Mouse (Mus musculus): ENCODE results near the gene Camkmt.

Gene Camkmt

DNA sequence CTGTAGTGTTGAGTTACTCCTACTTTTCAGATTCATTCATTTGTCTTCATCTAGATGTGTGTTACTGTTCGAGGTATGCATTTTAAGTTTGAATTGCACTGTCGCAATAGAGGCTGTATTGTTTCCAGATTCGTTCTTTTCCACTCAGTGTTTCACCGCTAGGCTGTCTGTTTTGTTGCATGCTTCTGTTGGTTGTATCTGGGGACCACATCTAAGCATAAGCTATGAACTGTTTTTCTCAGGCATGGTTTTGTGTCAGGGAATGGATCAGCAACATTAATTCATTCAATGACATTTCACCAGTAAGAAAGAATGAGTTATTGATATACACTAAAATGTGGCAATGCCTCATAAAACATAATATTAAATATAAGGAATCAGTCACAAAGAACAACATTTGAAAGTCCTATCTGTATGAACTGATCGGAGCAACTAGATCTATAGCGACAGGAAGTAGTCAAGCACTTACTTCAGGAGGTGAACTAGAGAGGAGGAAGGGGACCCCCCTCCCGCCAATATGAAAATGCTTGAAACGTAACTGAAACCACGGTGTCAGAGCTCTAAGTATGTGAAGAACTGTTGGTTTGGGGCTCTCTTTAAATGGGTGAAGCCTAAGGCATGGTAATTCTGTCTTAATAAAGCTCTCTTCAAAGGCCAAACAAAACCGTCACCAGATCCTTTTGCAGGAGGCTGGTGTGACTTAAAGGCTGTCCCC is 80.3 kb downstream of the Camkmt start:
- in situ Hi-C loops (cut with MboI), result no loop called here

DNA sequence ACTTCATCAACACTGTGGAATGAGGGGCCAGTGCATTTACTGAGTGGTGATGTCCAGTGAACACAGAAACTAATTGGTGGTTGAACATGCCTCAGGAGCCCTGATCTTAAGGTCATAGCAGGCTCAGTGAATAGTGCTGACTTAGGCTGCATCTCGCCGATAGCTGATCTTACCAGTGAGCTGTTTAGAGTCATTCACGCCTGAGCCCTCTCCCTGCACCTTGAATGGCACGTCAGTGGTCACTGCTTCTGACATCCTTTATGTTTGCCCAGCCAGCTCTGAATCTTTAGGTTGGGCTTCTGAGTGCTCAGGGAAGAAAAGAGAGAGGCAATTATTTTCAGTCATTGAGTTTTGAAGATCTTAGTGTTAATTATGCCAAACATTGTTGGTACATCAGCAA is 81.6 kb downstream of the Camkmt start:
- in situ Hi-C loops (cut with MboI), result no loop called here

DNA sequence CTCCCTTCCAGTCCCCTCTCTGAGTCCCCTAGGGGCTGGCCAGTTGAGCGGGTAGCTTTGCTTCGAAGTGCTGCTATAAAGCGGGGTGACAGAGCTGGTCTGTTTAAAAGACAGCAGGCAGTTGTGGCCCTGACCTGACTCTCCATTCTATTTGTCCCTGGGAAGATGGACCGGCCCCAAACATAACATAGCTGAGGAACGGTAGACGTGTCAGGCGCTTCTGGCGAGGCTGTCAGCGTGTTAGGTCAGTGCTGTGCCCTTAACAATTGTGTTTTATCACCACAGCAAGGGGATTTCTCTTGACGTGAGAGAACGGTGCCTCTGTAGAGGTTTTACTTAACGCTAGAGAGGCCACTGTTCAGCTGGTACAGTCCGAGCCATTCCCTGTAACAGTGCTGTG is 86.9 kb downstream of the Camkmt start:
- in situ Hi-C loops (cut with MboI), result loop anchor here (25.0 kb wide), 1 partner anchor 460 kb away; no protein-coding TSS in a partner anchor

DNA sequence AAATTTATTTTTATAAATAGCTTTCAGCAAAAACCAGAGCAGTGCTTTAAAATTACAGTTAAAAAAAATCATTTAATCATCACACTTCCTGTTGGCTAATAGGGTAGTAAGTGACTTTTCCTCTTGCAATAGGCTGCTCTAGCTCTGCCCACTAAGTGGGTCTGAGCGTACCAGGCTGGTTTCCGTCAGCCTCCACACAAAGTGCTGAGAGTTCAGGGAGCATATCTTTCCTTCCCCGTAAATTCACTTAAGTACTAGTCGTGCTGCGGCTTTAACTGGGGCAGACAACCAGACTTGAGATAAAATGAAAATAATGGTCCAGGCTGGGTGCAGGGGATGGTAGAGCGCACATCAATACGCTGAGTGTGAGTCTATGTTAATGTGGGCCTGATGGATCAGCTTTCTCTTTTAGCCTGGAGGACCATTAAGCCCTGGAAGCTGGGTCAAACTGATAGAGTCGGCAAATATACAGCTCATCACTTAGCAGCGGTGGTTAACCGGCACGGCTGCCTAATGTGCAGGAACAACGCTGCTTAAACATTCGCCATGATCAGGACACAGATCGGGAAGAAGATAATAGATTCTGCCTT is 90.2 kb downstream of the Camkmt start:
- in situ Hi-C loops (cut with MboI), result loop anchor here (25.0 kb wide), 1 partner anchor 457 kb away; no protein-coding TSS in a partner anchor

DNA sequence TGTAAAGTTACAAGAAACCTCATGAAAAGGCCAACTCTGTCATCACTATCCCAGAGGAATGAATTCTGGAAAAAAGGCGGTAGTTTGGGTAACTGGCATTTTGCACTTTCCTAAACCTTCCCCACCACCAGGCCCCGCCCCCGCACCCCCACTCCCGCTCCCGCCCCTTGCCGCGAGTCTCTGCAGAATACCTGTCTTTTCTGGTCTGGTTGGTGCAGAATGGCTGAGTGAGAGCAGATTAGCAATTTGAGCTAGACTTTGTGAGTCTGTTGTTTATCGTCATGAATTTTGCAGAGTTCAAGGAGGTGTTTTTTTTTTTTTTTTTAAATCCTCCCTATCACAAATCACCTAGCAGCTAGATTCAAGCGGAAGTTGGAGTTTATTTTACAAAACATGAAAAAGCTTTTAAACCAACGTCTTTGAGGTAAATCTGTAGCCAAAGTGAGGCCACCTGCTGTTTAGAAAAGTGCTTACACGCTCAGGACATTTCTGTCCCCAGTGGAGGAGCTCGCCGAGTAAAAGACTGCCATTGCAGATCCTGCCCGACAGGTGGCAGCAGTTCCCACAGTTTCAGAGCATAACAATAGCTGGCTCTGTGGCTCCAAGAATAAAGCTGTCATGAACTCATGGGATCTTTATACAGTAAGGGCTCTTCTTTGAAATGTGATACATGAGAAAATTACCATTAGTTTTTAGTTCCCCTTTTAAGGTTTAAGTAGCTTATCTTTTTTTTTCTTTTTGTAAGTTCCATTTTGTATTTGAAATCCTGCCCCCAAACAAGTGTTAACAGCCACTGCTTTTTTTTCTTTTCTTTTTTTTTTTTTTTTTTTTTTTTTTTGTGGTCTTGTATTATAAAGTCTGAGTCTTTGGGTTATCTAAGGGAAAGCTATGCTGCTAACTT is 99.1 kb downstream of the Camkmt start:
- in situ Hi-C loops (cut with MboI), result loop anchor here (25.0 kb wide), 1 partner anchor 448 kb away; no protein-coding TSS in a partner anchor

DNA sequence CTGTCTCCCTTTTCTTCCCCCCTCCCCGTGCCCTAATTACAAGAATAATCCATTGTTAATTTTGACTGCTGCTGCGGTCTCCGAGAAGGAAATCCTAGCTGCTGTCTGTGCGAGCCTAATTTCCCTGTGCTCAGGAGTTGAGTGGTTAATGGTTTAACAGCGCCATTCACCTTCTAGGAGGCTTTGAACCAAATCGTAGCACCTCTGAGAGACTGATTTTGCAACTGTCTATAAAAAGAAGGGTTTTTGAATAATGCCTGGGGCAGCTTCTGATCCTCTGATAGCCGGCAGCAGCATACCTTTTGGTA is 99.7 kb downstream of the Camkmt start:
- in situ Hi-C loops (cut with MboI), result loop anchor here (25.0 kb wide), 1 partner anchor 447 kb away; no protein-coding TSS in a partner anchor

DNA sequence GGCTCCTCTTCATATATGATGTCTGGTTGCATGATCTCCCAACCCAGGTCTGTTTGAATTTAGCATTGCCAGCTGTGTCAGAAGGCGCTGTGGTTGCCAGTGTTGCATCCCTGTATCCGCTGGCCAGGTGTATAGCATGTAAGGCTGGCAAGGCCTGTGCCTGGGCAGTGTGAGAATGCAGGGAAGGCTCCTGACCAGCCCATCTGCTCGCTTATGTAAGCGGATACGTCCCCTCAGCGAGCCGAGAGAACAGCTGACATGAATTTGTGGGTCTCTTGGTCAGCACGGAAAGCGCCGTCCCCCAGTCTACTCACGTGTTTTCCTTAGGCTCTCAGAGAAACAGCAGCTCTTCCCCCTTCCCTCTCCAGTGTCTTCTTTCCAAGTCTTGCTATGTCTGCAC is 102.9 kb downstream of the Camkmt start:
- in situ Hi-C loops (cut with MboI), result loop anchor here (25.0 kb wide), 1 partner anchor 444 kb away; no protein-coding TSS in a partner anchor

DNA sequence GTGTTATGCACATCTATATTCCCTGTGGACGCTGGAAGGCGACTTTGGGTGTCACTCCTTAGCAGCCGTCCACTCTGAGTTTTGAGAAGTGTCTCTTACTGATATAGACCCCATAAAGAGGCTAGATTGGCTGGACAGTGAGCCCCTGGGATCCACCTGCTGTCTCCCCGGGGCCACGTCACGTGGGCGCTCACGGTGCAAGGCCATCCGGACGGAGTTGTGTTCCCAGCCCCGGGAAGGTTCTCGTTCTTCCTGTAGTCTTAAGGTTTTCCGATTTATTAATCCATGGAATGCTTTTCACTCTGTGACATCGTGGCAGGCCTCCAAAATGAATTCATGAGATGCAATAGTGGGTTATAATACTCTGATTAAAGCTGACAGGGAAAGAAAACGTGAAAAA is 108.4 kb downstream of the Camkmt start:
- in situ Hi-C loops (cut with MboI), result loop anchor here (25.0 kb wide), 1 partner anchor 439 kb away; no protein-coding TSS in a partner anchor

DNA sequence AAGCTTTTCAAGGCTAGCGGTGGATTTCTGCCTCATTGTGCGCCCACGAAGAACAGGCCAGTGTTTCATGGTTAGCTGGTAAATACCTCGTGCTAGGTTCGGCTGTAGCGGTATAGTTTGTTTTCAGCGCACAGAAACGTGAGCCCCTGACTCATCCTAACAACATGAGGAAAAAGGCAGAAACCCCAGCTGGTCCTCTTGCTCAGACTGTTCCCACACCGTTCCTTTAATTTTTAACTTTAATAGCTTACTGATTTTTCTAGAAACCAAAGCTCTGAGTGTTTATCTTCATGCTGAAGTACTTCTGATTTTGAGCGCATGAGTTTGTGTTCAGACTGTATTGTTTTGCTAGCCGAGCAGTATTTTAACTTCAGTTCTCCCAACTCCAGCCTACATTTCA is 109.0 kb downstream of the Camkmt start:
- in situ Hi-C loops (cut with MboI), result loop anchor here (25.0 kb wide), 1 partner anchor 438 kb away; no protein-coding TSS in a partner anchor

DNA sequence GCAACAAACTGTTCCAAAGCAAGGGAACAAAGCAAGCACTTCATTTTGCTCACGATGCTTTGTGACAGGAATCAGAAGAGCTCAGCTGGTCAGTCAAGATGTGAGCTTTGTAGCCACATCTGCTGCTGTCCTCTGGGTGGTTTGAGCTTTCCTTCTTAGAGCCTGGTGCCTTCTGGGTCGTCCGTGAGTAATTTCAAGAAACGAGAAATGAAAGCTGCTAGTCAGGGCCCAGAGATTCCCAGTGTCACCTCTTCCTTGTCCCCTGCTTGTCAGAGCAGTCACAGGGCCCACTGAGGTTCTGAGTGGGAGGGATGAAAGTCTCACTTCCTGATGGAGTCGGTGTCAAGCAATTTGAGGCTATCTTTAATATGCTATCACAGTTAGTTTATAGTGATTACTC is 127.7 kb downstream of the Camkmt start:
- in situ Hi-C loops (cut with MboI), result no loop called here

DNA sequence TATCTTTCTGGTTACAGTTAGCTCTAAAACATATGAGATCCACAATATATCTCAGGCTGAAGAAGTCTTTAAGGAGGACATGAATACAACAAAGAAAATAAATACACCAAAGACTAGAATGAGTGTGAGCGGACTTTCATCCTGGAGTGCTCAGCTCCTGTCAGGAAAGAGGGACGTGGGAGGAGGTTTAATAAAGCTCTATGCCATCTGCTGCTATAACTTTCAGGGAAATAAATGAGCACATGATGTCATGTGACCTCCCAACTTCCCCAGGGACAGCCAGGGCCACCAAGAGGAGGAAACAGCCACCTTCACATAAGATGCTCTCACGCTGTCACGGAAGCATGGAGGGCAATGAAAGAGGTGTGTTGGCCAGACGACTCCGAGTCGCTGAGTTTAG is 151.8 kb downstream of the Camkmt start:
- in situ Hi-C loops (cut with MboI), result no loop called here

DNA sequence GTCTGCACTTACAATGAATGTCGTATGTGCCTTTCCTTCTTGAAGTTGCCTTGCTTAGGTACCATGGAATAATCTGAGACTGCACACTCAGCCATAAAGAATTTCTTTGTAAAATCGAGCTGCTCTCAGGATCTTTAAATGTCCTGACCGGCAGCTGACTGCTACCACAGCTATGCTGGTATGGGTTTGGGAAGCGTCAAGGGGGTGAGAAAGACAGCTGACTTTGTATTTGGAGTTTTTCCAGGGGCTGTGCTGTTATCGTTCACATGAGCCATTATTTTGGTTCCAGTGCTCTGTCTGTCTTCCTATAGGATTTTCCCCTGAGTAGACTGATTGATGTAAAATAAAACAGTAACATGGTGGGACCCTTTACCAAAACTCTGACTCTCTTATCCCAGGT is 158.6 kb downstream of the Camkmt start:
- in situ Hi-C loops (cut with MboI), result no loop called here

DNA sequence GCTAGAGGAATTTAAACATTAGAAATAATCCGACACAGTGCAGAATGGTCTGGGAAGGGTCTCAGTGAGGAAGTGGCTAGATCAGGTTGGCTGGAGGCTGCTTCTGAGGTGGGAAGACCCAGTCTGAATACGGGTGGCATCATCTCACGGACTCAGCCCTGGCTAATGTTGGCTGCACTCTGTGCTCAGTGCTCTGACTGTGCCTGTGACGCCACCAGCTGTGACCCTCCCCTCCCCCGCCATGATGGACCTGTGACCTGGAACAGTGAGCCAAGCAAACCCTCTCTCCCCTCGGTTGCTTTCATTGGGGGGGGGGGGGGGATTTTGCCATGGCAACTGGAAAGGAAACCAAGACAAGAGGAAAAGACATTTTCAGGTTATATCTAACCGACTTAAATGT is 159.4 kb downstream of the Camkmt start:
- in situ Hi-C loops (cut with MboI), result no loop called here

DNA sequence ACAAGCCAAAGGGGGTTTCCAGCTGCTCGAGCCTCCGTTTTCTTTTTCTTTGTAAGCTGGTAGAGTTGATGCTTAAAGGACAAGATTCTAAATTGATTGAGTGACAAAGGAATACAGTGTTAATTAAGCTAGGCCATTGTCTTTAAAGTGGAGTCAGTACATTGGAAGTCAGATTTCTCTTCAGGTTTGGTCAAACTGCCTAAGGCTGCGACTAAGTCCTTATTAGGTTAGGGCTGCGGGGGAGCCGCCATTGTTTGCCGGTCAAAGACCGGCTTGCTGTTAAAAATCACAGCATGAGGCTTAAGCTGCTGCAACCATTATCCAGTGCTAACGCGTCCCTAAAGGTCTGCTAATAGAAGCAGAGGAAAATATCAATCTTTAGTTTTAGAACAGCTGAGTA is 166.6 kb downstream of the Camkmt start:
- in situ Hi-C loops (cut with MboI), result no loop called here

DNA sequence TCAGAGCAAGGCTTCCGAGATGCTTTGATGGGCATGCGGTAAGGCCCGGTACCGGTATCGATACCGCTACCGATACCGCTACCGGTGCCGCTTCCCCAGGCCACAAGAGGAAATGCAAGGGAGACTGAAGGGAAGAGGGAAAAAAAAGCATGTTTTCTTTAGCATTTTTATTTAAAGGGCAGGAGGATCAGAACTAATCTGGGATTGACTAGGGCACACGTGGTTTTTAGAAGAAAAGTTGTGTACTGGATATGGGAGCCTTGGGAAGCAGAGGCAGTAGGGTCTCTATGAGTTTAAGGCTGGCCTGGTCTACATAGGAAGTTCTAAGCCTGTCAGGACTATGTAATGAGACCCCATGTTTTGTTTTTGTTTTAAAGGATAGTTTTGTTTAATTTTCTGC is 167.0 kb downstream of the Camkmt start:
- in situ Hi-C loops (cut with MboI), result no loop called here

DNA sequence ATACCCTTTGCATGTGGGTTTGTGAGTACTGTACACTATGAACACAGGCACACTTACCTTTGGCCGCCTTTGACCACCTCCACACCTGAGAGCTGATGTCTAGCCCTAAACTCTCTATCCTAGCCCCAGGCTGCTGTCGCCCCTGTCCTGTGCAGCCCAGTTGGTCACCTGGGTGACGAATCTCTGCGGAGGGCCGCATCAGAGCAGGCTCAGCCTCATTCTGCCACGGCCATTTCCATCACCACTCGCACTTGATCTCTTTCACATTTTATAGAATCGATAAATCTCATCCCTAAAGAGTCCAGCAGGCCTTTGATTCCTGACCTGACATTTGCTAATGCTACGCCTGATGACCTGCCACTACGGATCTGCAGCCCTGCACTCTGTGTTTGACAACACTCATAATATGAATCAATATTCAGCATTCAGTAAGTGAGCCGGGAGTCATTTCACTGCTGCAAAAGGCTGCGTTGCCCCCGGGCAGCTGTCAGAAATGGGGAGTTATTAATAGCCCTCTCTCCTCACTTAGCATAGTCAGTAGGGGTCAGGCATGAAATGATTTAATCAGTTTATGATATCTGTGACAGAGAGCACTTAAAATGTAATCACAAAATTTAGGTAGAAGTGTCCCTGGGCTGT is 168.5 kb downstream of the Camkmt start:
- in situ Hi-C loops (cut with MboI), result no loop called here

DNA sequence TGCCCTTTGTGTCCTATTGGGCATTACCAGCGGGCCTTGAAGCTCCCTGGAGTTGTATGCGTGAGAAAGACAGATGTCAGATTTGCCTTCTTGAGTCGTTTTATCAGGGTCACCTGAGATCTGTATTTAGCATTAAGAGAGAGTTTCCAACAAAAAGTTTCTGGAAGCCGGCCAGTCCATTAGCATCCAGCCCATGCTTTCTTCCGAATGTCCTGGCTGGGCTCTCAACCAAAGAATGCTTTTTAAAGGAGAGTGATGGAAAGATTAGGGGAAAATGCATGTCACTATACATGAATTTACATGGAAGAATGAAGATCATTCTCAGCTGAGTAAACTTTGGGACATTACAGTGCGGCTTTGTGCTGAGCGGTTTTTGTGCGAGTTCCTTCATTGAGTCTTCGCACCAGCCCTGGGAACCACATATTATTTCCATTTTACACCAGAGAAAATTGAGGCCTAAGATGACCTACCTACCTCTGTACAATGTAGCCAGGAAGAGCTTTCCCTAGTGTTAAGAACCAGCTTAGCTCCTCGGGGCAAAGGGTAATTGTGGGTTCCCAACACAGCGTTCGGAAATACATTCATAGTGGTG is 176.6 kb downstream of the Camkmt start:
- in situ Hi-C loops (cut with MboI), result no loop called here

DNA sequence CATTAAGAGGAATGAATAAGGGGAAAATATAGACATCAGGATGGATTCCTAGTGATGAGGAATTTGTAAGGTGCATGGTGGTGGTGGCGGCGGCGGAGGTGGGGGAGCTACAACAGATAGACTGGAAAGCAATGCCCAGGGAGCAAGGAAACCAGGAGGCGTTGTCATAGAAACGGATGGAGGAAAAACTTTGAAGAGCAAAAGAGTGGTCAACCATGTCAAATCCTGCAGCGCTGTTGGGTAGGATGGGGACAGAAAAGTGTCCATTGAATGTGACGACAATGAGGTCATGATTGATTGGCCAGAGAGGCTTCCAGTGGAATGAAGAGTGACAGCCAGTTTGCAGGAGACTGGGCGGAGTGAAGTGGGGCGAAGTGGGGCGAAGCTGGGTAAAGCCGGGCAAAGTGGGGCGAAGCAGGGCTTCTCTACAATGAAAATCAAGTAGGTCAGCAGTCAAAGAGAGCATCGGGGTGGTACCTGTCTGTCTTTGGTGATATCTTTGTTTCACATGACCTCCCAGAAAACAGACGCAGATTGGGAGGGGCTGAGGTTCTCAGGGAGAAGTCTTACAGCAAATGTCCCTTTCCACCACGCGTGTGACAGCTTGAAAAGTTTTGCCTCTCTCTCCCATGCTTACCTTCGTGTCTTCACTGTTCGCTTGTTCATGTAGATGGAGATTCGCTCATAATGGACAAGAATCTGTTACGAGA is 181.3 kb downstream of the Camkmt start:
- in situ Hi-C loops (cut with MboI), result no loop called here

DNA sequence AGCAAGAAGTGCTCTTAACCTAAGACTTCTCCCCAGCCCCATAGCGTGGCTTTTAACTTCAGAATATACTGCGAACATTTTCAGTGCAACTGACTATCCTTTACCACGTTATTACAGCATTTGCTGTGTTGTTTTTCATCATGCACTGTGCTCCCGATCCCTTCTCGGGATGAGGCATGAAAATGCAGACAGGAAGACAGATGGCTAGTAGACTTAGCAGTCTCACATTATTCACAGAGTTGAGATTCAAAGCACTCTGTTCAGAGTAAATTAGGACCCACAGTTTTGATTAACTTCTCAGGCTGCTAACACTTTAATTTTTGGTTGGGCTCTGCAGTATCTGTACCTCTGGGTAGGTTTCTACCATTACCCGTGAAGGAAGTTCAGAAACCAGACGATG is 189.4 kb downstream of the Camkmt start:
- in situ Hi-C loops (cut with MboI), result no loop called here

DNA sequence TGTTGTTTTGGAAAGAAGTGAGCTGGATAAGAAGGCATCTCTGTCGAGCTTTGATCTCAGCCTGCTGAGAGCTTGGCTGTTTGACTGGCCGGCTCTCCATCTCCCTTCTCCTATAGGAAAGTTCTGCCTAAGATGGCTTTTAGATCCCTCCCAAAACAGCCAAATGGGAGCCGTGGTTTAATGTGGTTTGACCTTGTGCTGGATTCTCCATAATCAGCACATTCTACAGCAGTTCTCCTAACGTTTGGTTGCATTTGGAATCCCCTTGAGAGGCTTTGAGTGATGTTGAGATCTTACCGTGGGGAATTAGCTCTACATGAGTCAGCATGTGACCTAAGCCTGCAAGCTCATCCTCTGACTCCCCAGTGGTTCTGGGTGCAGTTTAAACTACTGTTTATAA is 192.1 kb downstream of the Camkmt start:
- in situ Hi-C loops (cut with MboI), result no loop called here

DNA sequence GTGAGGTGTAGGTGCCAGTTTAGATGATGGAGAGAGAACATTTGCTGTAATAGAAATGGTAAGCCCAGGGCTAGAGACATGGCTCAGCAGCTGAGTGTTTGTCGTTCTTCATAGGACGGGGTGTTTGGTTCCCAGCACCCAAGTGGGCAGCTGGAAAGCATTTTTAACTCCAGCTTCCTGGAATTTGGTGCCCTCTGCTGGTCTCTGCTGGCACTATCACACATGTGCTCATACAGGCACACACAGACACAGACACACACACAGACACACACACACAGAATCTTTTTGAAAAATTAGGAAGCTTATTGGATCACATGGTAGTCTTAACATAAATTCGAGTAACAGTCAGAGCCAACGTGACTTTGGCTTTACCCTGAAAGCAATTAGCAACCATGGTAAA is 200.8 kb downstream of the Camkmt start:
- in situ Hi-C loops (cut with MboI), result no loop called here

Data from mature B cell (primary cell).